Mouse (Mus musculus): ENCODE measurements around the gene Atxn1.
A peak's percentile ranks its signal among the peaks of the same experiment; 100 is the strongest.

Atxn1 gene

GRCm38 (mm10) chr13:45778171-45778570 lies 186.6 kb downstream of the Atxn1 start:
- DNase-seq (ENCODE audit: low spot score in 2 of 2): no peak

GRCm38 (mm10) chr13:45775516-45775915 lies 189.3 kb downstream of the Atxn1 start:
- no peak for DNase-seq (ENCODE audit: low spot score in 2 of 2)

- DNase-seq (ENCODE audit: low spot score in 2 of 2): no peak
These were observed 191.2 kb downstream of the Atxn1 start for GRCm38 (mm10) chr13:45773381-45774168.

GRCm38 (mm10) chr13:45769757-45770156 lies 195.1 kb downstream of the Atxn1 start:
- no peak for DNase-seq (ENCODE audit: low spot score in 2 of 2)

GRCm38 (mm10) chr13:45768250-45768649 lies 196.6 kb downstream of the Atxn1 start:
- no peak for DNase-seq (ENCODE audit: low spot score in 2 of 2)

- DNase-seq (ENCODE audit: low spot score in 2 of 2): no peak
These were observed 200.5 kb downstream of the Atxn1 start for GRCm38 (mm10) chr13:45764354-45764753.

- peak; percentile 67 to 75 for DNase-seq (ENCODE audit: low spot score in 2 of 2)
These were observed 202.5 kb downstream of the Atxn1 start for GRCm38 (mm10) chr13:45762278-45762677.

GRCm38 (mm10) chr13:45754483-45754882 lies 210.3 kb downstream of the Atxn1 start:
- DNase-seq (ENCODE audit: low spot score in 2 of 2): no peak

GRCm38 (mm10) chr13:45752498-45752897 lies 212.3 kb downstream of the Atxn1 start:
- no peak for DNase-seq (ENCODE audit: low spot score in 2 of 2)

- no peak for DNase-seq (ENCODE audit: low spot score in 2 of 2)
These were observed 213.6 kb downstream of the Atxn1 start for GRCm38 (mm10) chr13:45751231-45751630.

GRCm38 (mm10) chr13:45750627-45751026 lies 214.2 kb downstream of the Atxn1 start:
- no peak for DNase-seq (ENCODE audit: low spot score in 2 of 2)

GRCm38 (mm10) chr13:45749937-45750336 lies 214.9 kb downstream of the Atxn1 start:
- DNase-seq (ENCODE audit: low spot score in 2 of 2): peak; percentile 23 to 42

- DNase-seq (ENCODE audit: low spot score in 2 of 2): peak in 1 of 2 experiments; percentile 50
These were observed 215.6 kb downstream of the Atxn1 start for GRCm38 (mm10) chr13:45749222-45749621.

GRCm38 (mm10) chr13:45748691-45749090 lies 216.1 kb downstream of the Atxn1 start:
- peak; percentile 22 to 37 for DNase-seq (ENCODE audit: low spot score in 2 of 2)

- DNase-seq (ENCODE audit: low spot score in 2 of 2): no peak
These were observed 218.7 kb downstream of the Atxn1 start for GRCm38 (mm10) chr13:45745851-45746773.

GRCm38 (mm10) chr13:45744803-45745432 lies 219.9 kb downstream of the Atxn1 start:
- no peak for DNase-seq (ENCODE audit: low spot score in 2 of 2)

GRCm38 (mm10) chr13:45743848-45744247 lies 221.0 kb downstream of the Atxn1 start:
- DNase-seq (ENCODE audit: low spot score in 2 of 2): no peak

- DNase-seq (ENCODE audit: low spot score in 2 of 2): no peak
These were observed 224.4 kb downstream of the Atxn1 start for GRCm38 (mm10) chr13:45740369-45740768.

GRCm38 (mm10) chr13:45736241-45736640 lies 228.6 kb downstream of the Atxn1 start:
- DNase-seq (ENCODE audit: low spot score in 2 of 2): no peak

GRCm38 (mm10) chr13:45735802-45736201 lies 229.0 kb downstream of the Atxn1 start:
- DNase-seq (ENCODE audit: low spot score in 2 of 2): no peak

GRCm38 (mm10) chr13:45734531-45734930 lies 230.3 kb downstream of the Atxn1 start:
- DNase-seq (ENCODE audit: low spot score in 2 of 2): no peak

- DNase-seq (ENCODE audit: low spot score in 2 of 2): no peak
These were observed 232.2 kb downstream of the Atxn1 start for GRCm38 (mm10) chr13:45732590-45732989.
